Mouse (Mus musculus) heart, adult 2 months (tissue): Measurements from ENCODE around the gene Sgk1. TPM values are rescaled to one million over a fixed set of nuclear protein-coding genes. Genes with fewer than 3 reads are reported as not detected.

Experiments
- DNase-seq, 2 experiments: peaks; one replicate each; pipeline ENCODE4 v3.0.0; 2021
- H3K27ac ChIP-seq: fragments of 200-600 bp; 2 replicates; pipeline ENCODE4 v1.8.1; 2022
- H3K27me3 ChIP-seq: fragments of 200-500 bp; 2 replicates; pipeline ENCODE4 v1.6.1; 2012; ENCODE audit warnings: mild to moderate bottlenecking, low read length, inconsistent platforms, mixed read lengths; ENCODE audit not compliant: control insufficient read depth, insufficient read depth
- H3K36me3 ChIP-seq: fragments of 200-500 bp; 2 replicates; pipeline ENCODE4 v1.6.1; 2012; ENCODE audit warnings: low read length, inconsistent platforms; ENCODE audit not compliant: control insufficient read depth, insufficient read depth
- H3K4me1 ChIP-seq: fragments of 200-500 bp; 2 replicates; pipeline ENCODE4 v1.6.1; 2011; ENCODE audit warnings: low read length; ENCODE audit not compliant: control insufficient read depth, insufficient read depth
- H3K4me3 ChIP-seq: fragments of 200-600 bp; 2 replicates; pipeline ENCODE4 v1.8.1; 2022
- H3K79me2 ChIP-seq: fragments of 200-500 bp; replicated peaks from 2 replicates; pipeline ENCODE4 v1.6.1; 2012; ENCODE audit warnings: mild to moderate bottlenecking, inconsistent platforms, low read length, moderate library complexity, mixed read lengths; ENCODE audit not compliant: control insufficient read depth, insufficient read depth
- H3K9ac ChIP-seq: fragments of 200-500 bp; 2 replicates; pipeline ENCODE4 v1.6.1; 2012; ENCODE audit warnings: low read depth, mild to moderate bottlenecking, control low read depth, inconsistent platforms, low read length, mixed read lengths
- CTCF ChIP-seq: fragments of 200-600 bp; IDR thresholded peaks from 2 replicates; pipeline ENCODE4 v1.8.1; 2022; ENCODE audit warnings: antibody characterized with exemption, mild to moderate bottlenecking, moderate library complexity
- EP300 ChIP-seq: fragments of 200-500 bp; IDR thresholded peaks from 2 replicates; pipeline ENCODE4 v1.6.1; 2011; ENCODE audit warnings: low read depth, low read length, control low read depth; ENCODE audit not compliant: insufficient read depth
- POLR2A ChIP-seq: fragments of 200-500 bp; IDR thresholded peaks from 2 replicates; pipeline ENCODE4 v1.6.1; 2011; ENCODE audit warnings: mild to moderate bottlenecking, low read depth, low read length, control low read depth; ENCODE audit not compliant: insufficient read depth
- WGBS: fragments of 180-500 bp; shearing (Covaris S2); methylation state at CpG from one replicate; pipeline ENCODE4 v1.1.7; 2018; 5-methylcytosine and 5-hydroxymethylcytosine counted together
- intact Hi-C: fragments of 180-260 bp; cut with DNase I; formaldehyde crosslinking; loops from one replicate; pipeline ENCODE4 v1.15.1; 2025
- polyA plus RNA-seq: library from polyadenylated mRNA; depleted of rRNA; stranded (reverse); fragments of >200 nt; gene quantifications from 2 replicates; pipeline ENCODE4 v1.2.3, GENCODE M21; 2012
- total RNA-seq, 2 experiments: library from RNA; stranded (reverse); gene quantifications; 2 replicates each; pipeline ENCODE4 v1.2.3; 2021

Sgk1 gene
- total and polyA plus RNA-seq, 3 experiments: 31.9 to 89.1 (median 64.7) TPM

- intact Hi-C loops: no loop called here
- H3K9ac ChIP-seq: peak overlapping the region; percentile 64
These were observed 116.7 kb downstream of the Sgk1 start for GRCm38 (mm10) chr10:21998503-21999180.

DNA sequence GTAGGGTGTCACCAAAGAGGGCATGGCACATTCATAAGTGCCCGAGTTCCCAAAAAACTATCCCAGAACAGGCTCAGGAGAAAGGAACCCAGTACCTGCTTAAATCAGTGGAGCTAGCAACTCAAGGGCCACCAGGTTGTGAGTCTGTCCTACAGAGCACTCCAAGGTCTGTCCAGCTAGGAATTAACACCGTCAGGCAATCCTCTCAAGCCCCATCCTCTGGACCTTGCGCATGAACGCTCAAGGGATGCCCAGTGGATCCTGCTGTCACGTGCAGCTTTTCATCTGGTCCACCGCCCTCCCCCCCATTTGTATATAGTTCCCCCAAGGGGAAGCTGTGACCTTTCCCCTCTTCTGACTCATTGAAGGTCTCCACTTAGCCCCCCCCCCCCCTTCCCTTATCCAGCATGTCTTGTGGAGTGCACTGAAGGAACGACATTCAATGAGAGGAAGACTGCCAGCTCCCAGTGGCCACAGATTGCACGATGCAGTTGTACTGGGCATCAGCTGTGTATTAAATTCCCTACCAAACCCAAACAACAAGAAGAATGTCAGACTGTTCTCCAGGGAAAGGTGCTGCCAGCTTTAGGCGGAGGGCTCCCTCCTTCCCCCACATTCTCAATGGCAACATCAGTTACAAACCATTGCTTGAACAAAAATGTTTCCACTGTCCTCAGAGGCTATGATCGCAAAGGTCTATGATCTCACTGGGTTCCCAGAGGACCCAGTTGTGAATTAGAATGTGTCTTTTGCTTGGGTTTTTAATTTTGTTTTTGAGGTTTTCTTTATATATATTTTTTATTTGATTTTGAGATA lies 118.7 kb downstream of the Sgk1 start:
- H3K4me1 ChIP-seq: no peaks in the 10 kb centered on the region
- H3K27ac ChIP-seq: no peak overlapping the region; the same call in 1 of the 2 replicates
- no peaks in the 10 kb centered on the region for H3K27me3 ChIP-seq
- DNase-seq: no peak
- no peaks in the 10 kb centered on the region for H3K79me2 ChIP-seq
- H3K9ac ChIP-seq: no peak overlapping the region
- TF ChIP-seq POLR2A: peak; percentile 46
- TF ChIP-seq EP300: 0 out of 2 replicates have a peak, but pooled peaks have one; percentile 36
- no peak for TF ChIP-seq CTCF
- WGBS: 43% methylated on average over 10 of the region's 10 CpGs
- intact Hi-C loops: no loop called here
- no peak overlapping the region for H3K4me3 ChIP-seq
- peaks cover 19% of the 10 kb centered on the region for H3K36me3 ChIP-seq

More at GRCm38 (mm10) chr10:21998503-21999180, 116.7 kb downstream of the Sgk1 start:
- Histone ChIP-seq H3K4me1 (no peaks in the 10 kb centered on the region), H3K4me3 (peak overlapping the region; percentile 91), H3K27ac (peak overlapping the region; percentile 48), H3K27me3 (no peaks in the 10 kb centered on the region), H3K36me3 (peaks cover 23% of the 10 kb centered on the region), H3K79me2 (no peaks in the 10 kb centered on the region)
- TF ChIP-seq EP300: 0 out of 2 replicates have a peak, but pooled peaks have one; percentile 3
- no peak for TF ChIP-seq POLR2A
- WGBS: 45% methylated on average over 28 of the region's 28 CpGs
- peak in 1 of 2 experiments; percentile 30 for DNase-seq

GRCm38 (mm10) chr10:22001621-22002020 lies 119.6 kb downstream of the Sgk1 start:
- no peak for DNase-seq
- H3K4me1 ChIP-seq: no peaks in the 10 kb centered on the region
- WGBS: 50% methylated on average over 3 of the region's 5 CpGs
- no peaks in the 10 kb centered on the region for H3K79me2 ChIP-seq
- H3K4me3 ChIP-seq: no peak overlapping the region
- TF ChIP-seq POLR2A (no peak), EP300 (no peak), CTCF (no peak)
- H3K27me3 ChIP-seq: no peaks in the 10 kb centered on the region
- intact Hi-C loops: no loop called here
- peaks cover 13% of the 10 kb centered on the region for H3K36me3 ChIP-seq
- no peak overlapping the region for H3K9ac ChIP-seq
- no peak overlapping the region for H3K27ac ChIP-seq

DNA sequence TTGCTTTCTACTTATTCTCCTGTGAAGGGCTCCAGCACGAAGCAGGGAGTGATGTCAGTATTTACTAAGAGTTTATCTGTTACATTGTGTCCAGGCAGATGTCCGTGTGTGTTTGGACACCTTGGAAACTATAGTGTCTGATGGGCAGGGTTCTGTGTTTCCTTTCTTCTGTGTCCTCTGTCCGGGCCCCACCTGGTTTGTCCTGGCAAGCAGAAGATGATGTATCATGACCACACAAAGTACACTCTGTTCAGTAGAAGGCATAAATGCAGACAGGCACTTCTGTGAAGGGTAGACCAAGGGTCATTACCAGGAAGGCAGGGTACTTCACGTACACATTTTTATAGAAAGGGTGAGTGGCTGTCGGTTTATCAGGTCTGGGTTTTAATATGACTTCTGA lies 122.8 kb downstream of the Sgk1 start:
- Histone ChIP-seq H3K4me3 (no peak overlapping the region), H3K79me2 (no peaks in the 10 kb centered on the region), H3K27me3 (no peaks in the 10 kb centered on the region), H3K4me1 (no peaks in the 10 kb centered on the region), H3K27ac (no peak overlapping the region), H3K36me3 (peaks cover 3% of the 10 kb centered on the region; the same call in 1 of the 2 replicates), H3K9ac (no peak overlapping the region)
- TF ChIP-seq POLR2A (no peak), EP300 (no peak), CTCF (no peak)
- WGBS: 59% methylated on average over 5 of the region's 5 CpGs
- DNase-seq: no peak
- intact Hi-C loops: no loop called here

- DNase-seq: no peak
- Histone ChIP-seq H3K27ac (no peak overlapping the region), H3K36me3 (no peaks in the 10 kb centered on the region), H3K4me1 (no peaks in the 10 kb centered on the region), H3K9ac (no peak overlapping the region), H3K4me3 (no peak overlapping the region), H3K79me2 (no peaks in the 10 kb centered on the region), H3K27me3 (no peaks in the 10 kb centered on the region)
- TF ChIP-seq POLR2A (no peak), CTCF (no peak), EP300 (no peak)
- WGBS: 82% methylated on average over 10 of the region's 10 CpGs
- intact Hi-C loops: no loop called here
These were observed 125.3 kb downstream of the Sgk1 start for GRCm38 (mm10) chr10:22007160-22007801.
